24 mouse cellular contexts compared by ENCODE assay signal in genomic region chr1:34156058-34156457, GRCm38 (mm10).
"Had no signal": no experiment of that assay in that cellular context is flagged by ENCODE, and none has a peak within 500 bp of the region (broad histone marks: within the 10 kb centered on the region; RNA-seq: fewer than 3 reads in every experiment).

No protein-coding gene starts in this region.

- H3K4me3 ChIP-seq: heart, adult 2 months; heart, embryonic 13.5 days; heart, embryonic 15.5 days; hindbrain, embryonic 13.5 days; hindbrain, embryonic 15.5 days; layer of hippocampus, adult 2 months; left cerebral cortex, adult 2 months; limb, embryonic 10.5 days; limb, embryonic 12.5 days; liver, embryonic 13.5 days; liver, embryonic 15.5 days had no signal

- H3K4me1 ChIP-seq: heart, embryonic 15.5 days; hindbrain, embryonic 15.5 days; limb, embryonic 10.5 days; limb, embryonic 12.5 days; liver, embryonic 13.5 days; liver, embryonic 15.5 days had no signal

- H3K36me3 ChIP-seq: limb, embryonic 10.5 days; limb, embryonic 12.5 days; liver, embryonic 13.5 days; liver, embryonic 15.5 days had no signal

- DNase-seq: gastrocnemius, postnatal 14 days; gastrocnemius, postnatal 36 days; heart, adult 11 months; heart, adult 2 months; heart, postnatal 14 days; heart, postnatal 36 days; kidney, adult 18-20 months; kidney, adult 8-10 months; kidney, postnatal 14 days; kidney, postnatal 36 days; liver; liver, embryonic 13.5 days had no signal

- H3K27me3 ChIP-seq: heart, embryonic 13.5 days; heart, embryonic 15.5 days; hindbrain, embryonic 13.5 days; hindbrain, embryonic 15.5 days; limb, embryonic 12.5 days; liver, embryonic 13.5 days; liver, embryonic 15.5 days had no signal

- ATAC-seq: hindbrain, postnatal 0 days; intestine, embryonic 16.5 days had no signal

- H3K27ac ChIP-seq: heart, adult 2 months; heart, embryonic 13.5 days; heart, embryonic 15.5 days; hindbrain, embryonic 13.5 days; hindbrain, embryonic 15.5 days; hindbrain, postnatal 0 days; kidney, postnatal 0 days; left cerebral cortex, adult 2 months; limb, embryonic 10.5 days; limb, embryonic 12.5 days; liver, embryonic 13.5 days; liver, embryonic 15.5 days had no signal

- H3K9me3 ChIP-seq: heart, embryonic 13.5 days; heart, embryonic 15.5 days; hindbrain, embryonic 13.5 days; hindbrain, embryonic 15.5 days; limb, embryonic 10.5 days; limb, embryonic 12.5 days; liver, embryonic 13.5 days; liver, embryonic 15.5 days had no signal

- H3K9ac ChIP-seq: heart, embryonic 13.5 days; heart, embryonic 15.5 days; hindbrain, embryonic 13.5 days; hindbrain, embryonic 15.5 days; limb, embryonic 12.5 days; liver, embryonic 13.5 days; liver, embryonic 15.5 days had no signal
